Mouse (Mus musculus) limb, embryonic 15.5 days (tissue): ENCODE measurements around the gene Rsf1. TPM values are rescaled to one million over a fixed set of nuclear protein-coding genes. Genes with fewer than 3 reads are reported as not detected.

Experiments
- ATAC-seq: fragments of 200-750 bp; cut with Nextera tagmentation; 2 replicates; pipeline ENCODE4 v1.8.0; 2017; ENCODE audit warnings: low read depth, moderate TSS enrichment; ENCODE audit not compliant: insufficient number of reproducible peaks, low FRiP score, low TSS enrichment
- H3K27ac ChIP-seq: fragments of 300-500 bp; sonication (generic); 2 replicates; pipeline ENCODE4 v1.5.1; 2015; ENCODE audit warnings: moderate library complexity, mild to moderate bottlenecking, inconsistent platforms
- H3K27me3 ChIP-seq: fragments of 300-500 bp; sonication (generic); 2 replicates; pipeline ENCODE4 v1.6.1; 2015; ENCODE audit warnings: inconsistent platforms
- H3K36me3 ChIP-seq: fragments of 300-500 bp; sonication (generic); 2 replicates; pipeline ENCODE4 v1.6.1; 2015; ENCODE audit warnings: inconsistent platforms
- H3K4me1 ChIP-seq: fragments of 300-500 bp; sonication (generic); 2 replicates; pipeline ENCODE4 v1.6.1; 2015; ENCODE audit warnings: inconsistent platforms
- H3K4me2 ChIP-seq: fragments of 300-500 bp; sonication (generic); 2 replicates; pipeline ENCODE4 v1.6.1; 2015; ENCODE audit warnings: mild to moderate bottlenecking, inconsistent platforms
- H3K4me3 ChIP-seq: fragments of 300-500 bp; sonication (generic); 2 replicates; pipeline ENCODE4 v1.5.1; 2015; ENCODE audit warnings: mild to moderate bottlenecking, inconsistent platforms
- H3K9ac ChIP-seq: fragments of 300-500 bp; sonication (generic); 2 replicates; pipeline ENCODE4 v1.6.1; 2015; ENCODE audit warnings: inconsistent platforms
- H3K9me3 ChIP-seq: fragments of 300-500 bp; sonication (generic); 2 replicates; pipeline ENCODE4 v1.6.1; 2016; ENCODE audit warnings: inconsistent platforms
- whole genome bisulfite sequencing: fragments of 180-500 bp; shearing (Covaris S2); methylation state at CpG from one replicate; pipeline ENCODE4 v1.1.7; 2015; 5-methylcytosine and 5-hydroxymethylcytosine counted together
- polyA plus RNA-seq: library from polyadenylated mRNA; unstranded; fragments of >200 nt; fragmentation: Nextera tagmentation; extraction: Ambion mirVana; gene quantifications from 2 replicates; pipeline ENCODE4 v1.2.1, GENCODE M21; 2015

Gene Rsf1
- polyA plus RNA-seq: 19.7 and 22.8 TPM in 2 replicates

GRCm38 (mm10) chr7:97579067-97579975 is at the start of gene Rsf1, which contains the start of gene Aamdc:
TSS of gene Rsf1 (plus strand) at chr7:97579889.
TSS of gene Aamdc (minus strand) at chr7:97579497.
- WGBS: under 1% methylated on average over 57 of the region's 68 CpGs
- peaks cover 1% of the 10 kb centered on the region; the same call in 1 of the 2 replicates for H3K36me3 ChIP-seq
- no peaks in the 10 kb centered on the region for H3K9me3 ChIP-seq
- peak within 1 kb of the TSS; percentile 99 for H3K9ac ChIP-seq
- peak within 1 kb of the TSS; percentile 100 for H3K4me3 ChIP-seq
- peak within 1 kb of the TSS; percentile 63 for H3K4me2 ChIP-seq
- H3K27ac ChIP-seq: peak within 1 kb of the TSS; percentile 98
- H3K4me1 ChIP-seq: peaks cover 9% of the 10 kb centered on the region; the same call in 1 of the 2 replicates
- ATAC-seq: peak; percentile 99
- H3K27me3 ChIP-seq: no peaks in the 10 kb centered on the region

- Histone ChIP-seq H3K9ac (no peak overlapping the region), H3K4me2 (no peak overlapping the region), H3K27ac (no peak overlapping the region), H3K27me3 (no peaks in the 10 kb centered on the region), H3K36me3 (peaks cover 88% of the 10 kb centered on the region), H3K4me1 (no peaks in the 10 kb centered on the region), H3K4me3 (no peak overlapping the region), H3K9me3 (no peaks in the 10 kb centered on the region)
- 90% methylated on average over 5 of the region's 5 CpGs for WGBS
- no peak for ATAC-seq
Measured at GRCm38 (mm10) chr7:97535531-97535930, 44.2 kb upstream of the Rsf1 start.

- no peak overlapping the region for H3K9ac ChIP-seq
- no peaks in the 10 kb centered on the region for H3K9me3 ChIP-seq
- H3K4me2 ChIP-seq: no peak overlapping the region
- peaks cover 89% of the 10 kb centered on the region for H3K36me3 ChIP-seq
- H3K27me3 ChIP-seq: no peaks in the 10 kb centered on the region
- WGBS: 88% methylated on average over 5 of the region's 5 CpGs
- H3K4me1 ChIP-seq: no peaks in the 10 kb centered on the region
- H3K27ac ChIP-seq: no peak overlapping the region
- ATAC-seq: no peak
- H3K4me3 ChIP-seq: no peak overlapping the region
Measured at GRCm38 (mm10) chr7:97536571-97536970, 43.1 kb upstream of the Rsf1 start.

GRCm38 (mm10) chr7:97546462-97546861 is 33.2 kb upstream of the Rsf1 start:
- no peak overlapping the region for H3K27ac ChIP-seq
- no peaks in the 10 kb centered on the region for H3K9me3 ChIP-seq
- peaks cover 32% of the 10 kb centered on the region for H3K36me3 ChIP-seq
- WGBS: 92% methylated on average over 2 of the region's 2 CpGs
- H3K4me1 ChIP-seq: no peaks in the 10 kb centered on the region
- no peak overlapping the region for H3K9ac ChIP-seq
- no peak for ATAC-seq
- H3K4me2 ChIP-seq: no peak overlapping the region
- H3K4me3 ChIP-seq: no peak overlapping the region
- H3K27me3 ChIP-seq: no peaks in the 10 kb centered on the region

- WGBS: 93% methylated on average over 10 of the region's 10 CpGs
- no peaks in the 10 kb centered on the region for H3K9me3 ChIP-seq
- no peak overlapping the region for H3K27ac ChIP-seq
- H3K36me3 ChIP-seq: peaks cover 9% of the 10 kb centered on the region; the same call in 1 of the 2 replicates
- no peaks in the 10 kb centered on the region for H3K27me3 ChIP-seq
- H3K4me3 ChIP-seq: no peak overlapping the region
- no peak overlapping the region for H3K4me2 ChIP-seq
- no peaks in the 10 kb centered on the region for H3K4me1 ChIP-seq
- no peak overlapping the region for H3K9ac ChIP-seq
- ATAC-seq: no peak
Measured at GRCm38 (mm10) chr7:97549301-97549700, 30.4 kb upstream of the Rsf1 start.

GRCm38 (mm10) chr7:97550673-97551072 is 29.0 kb upstream of the Rsf1 start:
- Histone ChIP-seq H3K27me3 (no peaks in the 10 kb centered on the region), H3K4me3 (no peak overlapping the region), H3K9me3 (no peaks in the 10 kb centered on the region), H3K36me3 (peaks cover 9% of the 10 kb centered on the region; the same call in 1 of the 2 replicates), H3K9ac (no peak overlapping the region), H3K4me2 (no peak overlapping the region), H3K4me1 (no peaks in the 10 kb centered on the region), H3K27ac (no peak overlapping the region)
- WGBS: 83% methylated on average over 9 of the region's 9 CpGs
- no peak for ATAC-seq

- H3K9me3 ChIP-seq: no peaks in the 10 kb centered on the region
- no peak overlapping the region for H3K4me2 ChIP-seq
- H3K36me3 ChIP-seq: 0 out of 2 replicates have a peak, but pooled peaks cover 4% of the 10 kb centered on the region
- 85% methylated on average over 2 of the region's 2 CpGs for WGBS
- no peak for ATAC-seq
- H3K27me3 ChIP-seq: no peaks in the 10 kb centered on the region
- no peak overlapping the region for H3K9ac ChIP-seq
- no peak overlapping the region for H3K4me3 ChIP-seq
- no peak overlapping the region for H3K27ac ChIP-seq
- no peaks in the 10 kb centered on the region for H3K4me1 ChIP-seq
Measured at GRCm38 (mm10) chr7:97563576-97563975, 16.1 kb upstream of the Rsf1 start.

- Histone ChIP-seq H3K4me1 (no peaks in the 10 kb centered on the region), H3K27me3 (no peaks in the 10 kb centered on the region), H3K4me3 (no peak overlapping the region), H3K9ac (no peak overlapping the region), H3K4me2 (no peak overlapping the region), H3K36me3 (peaks cover 17% of the 10 kb centered on the region; the same call in 1 of the 2 replicates), H3K9me3 (no peaks in the 10 kb centered on the region), H3K27ac (no peak overlapping the region)
- ATAC-seq: no peak
- WGBS: 77% methylated on average over 4 of the region's 4 CpGs
Measured at GRCm38 (mm10) chr7:97569372-97569771, 10.3 kb upstream of the Rsf1 start.

GRCm38 (mm10) chr7:97570389-97570788 is 9.3 kb upstream of the Rsf1 start:
- H3K27me3 ChIP-seq: no peaks in the 10 kb centered on the region
- H3K9me3 ChIP-seq: no peaks in the 10 kb centered on the region
- no peaks in the 10 kb centered on the region for H3K4me1 ChIP-seq
- peaks cover 17% of the 10 kb centered on the region; the same call in 1 of the 2 replicates for H3K36me3 ChIP-seq
- no peak overlapping the region for H3K4me2 ChIP-seq
- H3K4me3 ChIP-seq: no peak overlapping the region
- no peak overlapping the region for H3K27ac ChIP-seq
- 81% methylated on average over 1 of the region's 1 CpGs for WGBS
- H3K9ac ChIP-seq: no peak overlapping the region
- no peak for ATAC-seq

- Histone ChIP-seq H3K27ac (peak overlapping the region; percentile 98), H3K36me3 (peaks cover 8% of the 10 kb centered on the region; the same call in 1 of the 2 replicates), H3K4me1 (peaks cover 9% of the 10 kb centered on the region; the same call in 1 of the 2 replicates), H3K27me3 (no peaks in the 10 kb centered on the region), H3K9me3 (no peaks in the 10 kb centered on the region), H3K4me3 (peak overlapping the region; percentile 100), H3K4me2 (peak overlapping the region; percentile 57), H3K9ac (peak overlapping the region; percentile 64)
- ATAC-seq: no peak
- 27% methylated on average over 8 of the region's 8 CpGs for WGBS
Measured at GRCm38 (mm10) chr7:97578361-97579066, 1.2 kb upstream of the Rsf1 start.

- under 1% methylated on average over 61 of the region's 65 CpGs for WGBS
- H3K27me3 ChIP-seq: no peaks in the 10 kb centered on the region
- H3K4me1 ChIP-seq: peaks cover 9% of the 10 kb centered on the region; the same call in 1 of the 2 replicates
- peak overlapping the region; percentile 63 for H3K4me2 ChIP-seq
- no peak for ATAC-seq
- H3K9me3 ChIP-seq: no peaks in the 10 kb centered on the region
- H3K9ac ChIP-seq: peak overlapping the region; percentile 99
- no peaks in the 10 kb centered on the region for H3K36me3 ChIP-seq
- H3K27ac ChIP-seq: peak overlapping the region; percentile 98
- peak overlapping the region; percentile 100 for H3K4me3 ChIP-seq
Measured at GRCm38 (mm10) chr7:97579976-97580842, 520 bp downstream of the Rsf1 start.
